Mouse (Mus musculus) gastrocnemius, postnatal 14 days (tissue): ENCODE measurements around the gene Krtap3-2. TPM values are rescaled to one million over a fixed set of nuclear protein-coding genes. Genes with fewer than 3 reads are reported as not detected.

Experiments used
- DNase-seq: peaks from one replicate; pipeline ENCODE4 v3.0.0; 2021; ENCODE audit warnings: mixed read lengths
- intact Hi-C: fragments of 180-260 bp; cut with DNase I; formaldehyde crosslinking; loops from one replicate; pipeline ENCODE4 v1.15.1; 2025; ENCODE audit warnings: low total_unique reads
- total RNA-seq, 2 experiments: library from RNA; stranded (reverse); gene quantifications; 2 replicates each; pipeline ENCODE4 v1.2.3; 2021

Krtap3-2 gene
- total RNA-seq, 2 experiments from 2014 or later: not detected

DNA sequence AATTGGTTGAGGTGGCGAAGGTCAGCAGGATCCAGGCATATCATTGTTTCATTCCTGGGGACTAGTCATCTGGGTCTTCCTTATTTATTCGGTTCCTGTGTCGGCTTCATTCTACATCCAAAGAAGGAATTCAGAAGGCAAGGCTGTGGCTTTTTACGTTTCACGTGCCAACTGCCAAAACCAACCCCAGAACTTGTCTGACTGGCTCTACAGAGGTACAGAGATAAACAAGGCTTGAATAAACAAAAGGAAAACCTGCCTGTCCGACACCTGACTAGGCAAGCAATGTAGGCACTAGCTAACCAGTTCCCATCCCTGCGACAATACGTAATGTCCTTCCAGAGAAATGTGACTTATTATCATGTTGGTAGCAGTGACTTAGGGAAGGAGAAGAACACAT lies 42.6 kb downstream of the Krtap3-2 start:
- DNase-seq: no peak
- intact Hi-C loops: no loop called here

Other genes with a start within 250 kb of the Krtap3-2 start
- gene Krt25, start 233.9 kb downstream of the Krtap3-2 start, total RNA-seq: not detected
- not detected for gene Krt26, start 218.9 kb downstream of the Krtap3-2 start, total RNA-seq
- not detected for gene Krt27, start 205.7 kb downstream of the Krtap3-2 start, total RNA-seq
- not detected for gene Krt28, start 181.9 kb downstream of the Krtap3-2 start, total RNA-seq
- gene Krt10, start 167.5 kb downstream of the Krtap3-2 start, total RNA-seq: 1 to 10 TPM; 4.5 to 5.7 TPM
- not detected for gene Krt12, start 134.6 kb downstream of the Krtap3-2 start, total RNA-seq
- under 1 TPM; 0.27 TPM for gene Krt20, start 118.7 kb downstream of the Krtap3-2 start, total RNA-seq
- gene Krt23, start 63.7 kb downstream of the Krtap3-2 start, total RNA-seq: not detected
- gene Krt39, start 35.5 kb downstream of the Krtap3-2 start, total RNA-seq: not detected
- not detected for gene Krt40, start 13.7 kb downstream of the Krtap3-2 start, total RNA-seq
- gene Krtap3-3, start 6.0 kb downstream of the Krtap3-2 start, total RNA-seq: not detected
- gene Gm11939, start 2.6 kb upstream of the Krtap3-2 start, total RNA-seq: not detected
- gene Krtap3-1, start 9.8 kb upstream of the Krtap3-2 start, total RNA-seq: not detected
- not detected for gene Krtap1-5, start 24.2 kb upstream of the Krtap3-2 start, total RNA-seq
- not detected for gene Krtap1-4, start 26.8 kb upstream of the Krtap3-2 start, total RNA-seq
- not detected for gene Krtap1-3, start 34.5 kb upstream of the Krtap3-2 start, total RNA-seq
- not detected for gene Krtap9-3, start 41.3 kb upstream of the Krtap3-2 start, total RNA-seq
- gene Gm11938, start 46.5 kb upstream of the Krtap3-2 start, total RNA-seq: not detected
- not detected for gene Gm11937, start 53.3 kb upstream of the Krtap3-2 start, total RNA-seq
- gene Krtap2-4, start 58.0 kb upstream of the Krtap3-2 start, total RNA-seq: not detected
- gene Gm11562, start 63.6 kb upstream of the Krtap3-2 start, total RNA-seq: not detected
- not detected for gene Krtap4-1, start 71.4 kb upstream of the Krtap3-2 start, total RNA-seq
- gene Krtap4-2, start 78.2 kb upstream of the Krtap3-2 start, total RNA-seq: not detected
- not detected for gene Krtap4-7, start 87.2 kb upstream of the Krtap3-2 start, total RNA-seq
- not detected for gene Gm11555, start 93.4 kb upstream of the Krtap3-2 start, total RNA-seq
- not detected for gene Gm11563, start 102.1 kb upstream of the Krtap3-2 start, total RNA-seq
- gene Krtap4-6, start 109.1 kb upstream of the Krtap3-2 start, total RNA-seq: not detected
- not detected for gene Gm14190, start 133.9 kb upstream of the Krtap3-2 start, total RNA-seq
- not detected for gene Gm14180, start 177.4 kb upstream of the Krtap3-2 start, total RNA-seq
- gene Gm11595, start 216.1 kb upstream of the Krtap3-2 start, total RNA-seq: not detected
- gene Krtap4-8, start 223.9 kb upstream of the Krtap3-2 start, total RNA-seq: not detected
- not detected for gene Krtap4-9, start 228.3 kb upstream of the Krtap3-2 start, total RNA-seq
- gene Gm11596, start 236.6 kb upstream of the Krtap3-2 start, total RNA-seq: not detected
- not detected for gene Gm11569, start 242.1 kb upstream of the Krtap3-2 start, total RNA-seq
- not detected for gene Gm11554, start 247.6 kb upstream of the Krtap3-2 start, total RNA-seq